Mouse (Mus musculus): ENCODE data around the gene Rpl11. TPM values are rescaled to one million over a fixed set of nuclear protein-coding genes. Genes with fewer than 3 reads are reported as not detected.

The Rpl11 gene
- polyA plus RNA-seq, 2 experiments: 341 to 805 TPM

DNA sequence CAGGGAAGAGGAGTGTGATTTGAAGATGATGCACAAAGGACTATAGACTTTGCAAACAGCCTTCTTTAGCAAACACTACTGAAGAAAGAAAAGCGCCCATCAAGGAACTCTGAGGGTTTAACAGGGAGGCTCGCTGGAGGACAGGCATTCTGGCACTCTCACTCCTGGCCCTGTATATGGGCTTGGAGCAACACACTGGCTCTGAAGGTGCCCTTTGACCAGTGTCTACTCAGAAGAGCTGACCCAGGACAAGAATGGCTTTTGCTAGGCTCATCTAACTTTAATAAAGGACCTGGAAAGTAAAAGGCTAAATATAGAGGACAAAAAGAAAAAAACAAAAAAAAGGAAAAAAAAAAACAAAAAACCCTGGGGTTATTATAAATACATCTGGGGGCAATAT, 48.3 kb downstream of the Rpl11 start:
- TF ChIP-seq CTCF (IDR thresholded peaks at IDR 0.05; ENCODE audit: low read depth): no peak
- TF ChIP-seq EP300 (IDR thresholded peaks at IDR 0.05; ENCODE audit: low read depth): no peak
- Histone ChIP-seq H3K4me3 (ENCODE audit: insufficient read depth in 1 of 2, low read depth in 2 of 2, low read length in 2 of 2) (no peak overlapping the region), H3K36me3 (replicated peaks; ENCODE audit: control insufficient read depth, insufficient read depth, low read depth) (peaks cover 73% of the 10 kb centered on the region), H3K4me2 (ENCODE audit: low read depth) (no peak overlapping the region), H3K9ac (replicated peaks) (no peak overlapping the region), H3K9me3 (ENCODE audit: control insufficient read depth, low read length) (no peaks in the 10 kb centered on the region), H3K27me3 (ENCODE audit: control insufficient read depth, insufficient read depth, low read length) (no peaks in the 10 kb centered on the region), H3K4me1 (replicated peaks; ENCODE audit: control insufficient read depth in 2 of 2, insufficient read depth in 2 of 2, low read length in 1 of 2) (no peaks in the 10 kb centered on the region; a peak in 1 of 4 replicates), H3K27ac (no peak overlapping the region)
- ATAC-seq (ENCODE audit: insufficient read depth) (no peak), DNase-seq (ENCODE audit: low read depth in 3 of 3, low spot score in 3 of 3) (no peak)
- WGBS (ENCODE audit: insufficient replicate concordance): 74% methylated on average over 2 of the region's 2 CpGs

DNA sequence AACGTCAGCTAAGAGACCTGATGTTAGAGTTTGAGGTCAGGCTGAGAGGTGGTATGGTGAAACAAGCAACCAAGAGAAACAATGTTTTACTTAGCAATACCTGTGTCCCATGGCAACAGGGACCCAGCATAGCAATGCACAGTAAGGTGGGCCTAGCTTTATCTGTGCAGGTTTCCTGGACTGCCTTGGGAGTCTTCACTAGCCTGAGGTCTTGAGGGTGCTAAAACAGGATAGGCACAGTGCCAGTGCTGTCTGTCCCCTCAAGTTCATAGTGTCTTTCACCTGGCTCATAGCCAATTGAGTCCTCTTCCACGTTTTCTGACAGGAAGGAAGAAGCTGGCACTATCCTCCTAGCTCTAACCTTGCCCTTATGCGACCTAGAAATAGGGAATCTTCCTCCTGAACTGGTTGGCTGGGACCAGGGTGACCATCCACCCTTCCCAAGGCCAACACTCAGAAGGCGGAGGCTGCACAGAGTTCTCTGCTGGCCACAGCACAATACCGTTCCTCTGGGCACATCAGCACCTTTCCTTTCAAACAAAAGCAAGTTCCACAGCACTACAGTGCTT, 49.0 kb downstream of the Rpl11 start:
- Histone ChIP-seq H3K4me2 (ENCODE audit: low read depth) (no peak overlapping the region), H3K9ac (replicated peaks) (no peak overlapping the region), H3K27ac (no peak overlapping the region), H3K27me3 (ENCODE audit: control insufficient read depth, insufficient read depth, low read length) (no peaks in the 10 kb centered on the region), H3K4me1 (replicated peaks; ENCODE audit: control insufficient read depth in 2 of 2, insufficient read depth in 2 of 2, low read length in 1 of 2) (no peaks in the 10 kb centered on the region; a peak in 1 of 4 replicates), H3K36me3 (replicated peaks; ENCODE audit: control insufficient read depth, insufficient read depth, low read depth) (peaks cover 66% of the 10 kb centered on the region), H3K9me3 (ENCODE audit: control insufficient read depth, low read length) (no peaks in the 10 kb centered on the region), H3K4me3 (ENCODE audit: insufficient read depth in 1 of 2, low read depth in 2 of 2, low read length in 2 of 2) (no peak overlapping the region)
- ATAC-seq (ENCODE audit: insufficient read depth): no peak
- DNase-seq (ENCODE audit: low read depth in 3 of 3, low spot score in 3 of 3): no peak
- TF ChIP-seq CTCF (IDR thresholded peaks at IDR 0.05; ENCODE audit: low read depth): no peak
- TF ChIP-seq EP300 (IDR thresholded peaks at IDR 0.05; ENCODE audit: low read depth): no peak
- WGBS (ENCODE audit: insufficient replicate concordance): 84% methylated on average over 5 of the region's 5 CpGs

DNA sequence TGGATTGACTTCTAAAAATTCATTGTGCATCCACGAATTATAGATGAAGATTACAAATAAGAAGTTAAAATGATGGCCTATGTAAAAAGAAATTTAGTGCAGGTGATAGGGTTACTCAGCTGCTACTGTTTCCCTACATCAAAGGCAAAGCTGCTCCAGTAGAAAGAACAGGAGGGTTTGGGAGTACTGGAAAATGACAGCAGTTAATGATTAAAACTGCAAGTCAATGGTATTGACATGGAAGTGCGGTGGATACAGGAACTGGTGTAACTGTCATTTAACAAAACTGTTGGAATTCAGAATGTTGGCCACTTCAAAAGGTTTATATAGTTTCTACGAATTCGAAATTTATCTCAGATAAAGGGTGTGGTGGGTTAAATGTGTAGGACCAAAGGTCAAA, 58.1 kb downstream of the Rpl11 start:
- H3K9me3 ChIP-seq (ENCODE audit: control insufficient read depth, low read length): no peaks in the 10 kb centered on the region; the same call in 1 of the 2 replicates
- no peak overlapping the region for H3K27ac ChIP-seq
- H3K4me1 ChIP-seq (replicated peaks; ENCODE audit: control insufficient read depth in 2 of 2, insufficient read depth in 2 of 2, low read length in 1 of 2): peaks cover 0 to 6% of the 10 kb centered on the region in 2 experiments; a peak in 2 of 4 replicates
- no peaks in the 10 kb centered on the region for H3K27me3 ChIP-seq (ENCODE audit: control insufficient read depth, insufficient read depth, low read length)
- WGBS (ENCODE audit: insufficient replicate concordance): 59% methylated on average over 4 of the region's 4 CpGs
- no peak overlapping the region for H3K4me3 ChIP-seq (ENCODE audit: insufficient read depth in 1 of 2, low read depth in 2 of 2, low read length in 2 of 2)
- TF ChIP-seq EP300 (IDR thresholded peaks at IDR 0.05; ENCODE audit: low read depth) (no peak), CTCF (IDR thresholded peaks at IDR 0.05; ENCODE audit: low read depth) (no peak)
- no peak overlapping the region for H3K4me2 ChIP-seq (ENCODE audit: low read depth)
- ATAC-seq (ENCODE audit: insufficient read depth): no peak
- H3K36me3 ChIP-seq (replicated peaks; ENCODE audit: control insufficient read depth, insufficient read depth, low read depth): no peaks in the 10 kb centered on the region
- no peak overlapping the region for H3K9ac ChIP-seq (replicated peaks)
- no peak for DNase-seq (ENCODE audit: low read depth in 3 of 3, low spot score in 3 of 3)

DNA sequence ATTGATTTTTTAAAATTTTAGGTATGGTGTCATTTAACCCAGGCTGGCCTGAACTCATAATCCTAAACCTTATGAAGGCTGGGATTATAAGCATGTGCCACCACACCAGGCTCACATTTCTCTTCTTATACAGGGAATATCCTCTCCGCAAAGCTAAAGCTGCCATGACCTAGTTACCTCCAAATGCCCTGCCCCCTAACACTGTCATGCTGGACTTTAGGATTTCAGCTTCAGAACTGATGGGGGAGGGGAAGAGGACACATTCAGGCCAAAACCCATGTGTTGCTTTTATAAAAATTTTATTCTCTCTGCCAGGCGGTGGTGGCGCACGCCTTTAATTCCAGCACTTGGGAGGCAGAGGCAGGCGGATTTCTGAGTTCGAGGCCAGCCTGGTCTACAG, 59.3 kb downstream of the Rpl11 start:
- Histone ChIP-seq H3K4me1 (replicated peaks; ENCODE audit: control insufficient read depth in 2 of 2, insufficient read depth in 2 of 2, low read length in 1 of 2) (peaks cover 0 to 6% of the 10 kb centered on the region in 2 experiments; a peak in 2 of 4 replicates), H3K27ac (no peak overlapping the region), H3K4me2 (ENCODE audit: low read depth) (no peak overlapping the region), H3K4me3 (ENCODE audit: insufficient read depth in 1 of 2, low read depth in 2 of 2, low read length in 2 of 2) (no peak overlapping the region), H3K27me3 (ENCODE audit: control insufficient read depth, insufficient read depth, low read length) (no peaks in the 10 kb centered on the region), H3K9ac (replicated peaks) (no peak overlapping the region), H3K9me3 (ENCODE audit: control insufficient read depth, low read length) (no peaks in the 10 kb centered on the region; the same call in 1 of the 2 replicates), H3K36me3 (replicated peaks; ENCODE audit: control insufficient read depth, insufficient read depth, low read depth) (no peaks in the 10 kb centered on the region)
- ATAC-seq (ENCODE audit: insufficient read depth) (no peak), DNase-seq (ENCODE audit: low read depth in 3 of 3, low spot score in 3 of 3) (no peak)
- TF ChIP-seq EP300 (IDR thresholded peaks at IDR 0.05; ENCODE audit: low read depth) (no peak), CTCF (IDR thresholded peaks at IDR 0.05; ENCODE audit: low read depth) (no peak)
- WGBS (ENCODE audit: insufficient replicate concordance): 86% methylated on average over 6 of the region's 6 CpGs

DNA sequence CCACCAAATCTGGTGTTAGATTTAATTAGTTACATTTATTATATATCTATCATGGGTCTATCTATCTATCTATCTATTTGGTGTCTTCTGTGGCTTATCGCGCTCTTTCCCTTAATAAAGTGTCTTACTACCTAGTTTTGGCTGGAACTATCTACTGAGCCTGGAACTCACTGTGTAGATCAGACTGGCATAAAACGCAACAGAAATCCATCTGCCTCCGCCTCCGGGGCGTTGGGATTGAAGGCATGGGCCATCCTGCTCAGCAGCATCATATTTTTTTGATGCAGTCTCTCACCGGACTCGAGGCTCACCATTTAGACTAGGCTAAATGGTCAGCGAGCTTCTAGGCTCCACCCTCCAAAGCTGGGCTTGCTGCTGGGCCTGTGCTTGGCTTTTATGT, 65.5 kb downstream of the Rpl11 start:
- TF ChIP-seq EP300 (IDR thresholded peaks at IDR 0.05; ENCODE audit: low read depth) (no peak), CTCF (IDR thresholded peaks at IDR 0.05; ENCODE audit: low read depth) (no peak)
- Histone ChIP-seq H3K27ac (peak overlapping the region; percentile 90), H3K4me3 (ENCODE audit: insufficient read depth in 1 of 2, low read depth in 2 of 2, low read length in 2 of 2) (peak overlapping the region; percentile 89 to 99; a peak in 3 of 4 replicates), H3K27me3 (ENCODE audit: control insufficient read depth, insufficient read depth, low read length) (no peaks in the 10 kb centered on the region), H3K36me3 (replicated peaks; ENCODE audit: control insufficient read depth, insufficient read depth, low read depth) (peaks cover 20% of the 10 kb centered on the region), H3K9me3 (ENCODE audit: control insufficient read depth, low read length) (no peaks in the 10 kb centered on the region), H3K4me2 (ENCODE audit: low read depth) (peak overlapping the region; percentile 91), H3K9ac (replicated peaks) (peak overlapping the region; percentile 100), H3K4me1 (replicated peaks; ENCODE audit: control insufficient read depth in 2 of 2, insufficient read depth in 2 of 2, low read length in 1 of 2) (peaks cover 24 to 26% of the 10 kb centered on the region in 2 experiments)
- ATAC-seq (ENCODE audit: insufficient read depth) (no peak), DNase-seq (ENCODE audit: low read depth in 3 of 3, low spot score in 3 of 3) (no peak)
- 64% methylated on average over 9 of the region's 9 CpGs for WGBS (ENCODE audit: insufficient replicate concordance)

Data from liver, embryonic 14.5 days (tissue).